Mouse (Mus musculus) olfactory bulb, adult 2 months (tissue): ENCODE measurements around the gene Uqcc3. TPM values are rescaled to one million over a fixed set of nuclear protein-coding genes. Genes with fewer than 3 reads are reported as not detected.
"Not testable (repeated sequence)": the region's sequence is repeated elsewhere in the genome, so short reads cannot be mapped to it uniquely, and the experiment has no call there.

ENCODE experiments used
- H3K27ac ChIP-seq: fragments of 200-500 bp; 2 replicates; pipeline ENCODE4 v1.5.1; 2012; ENCODE audit warnings: low read depth, low read length; ENCODE audit not compliant: insufficient read depth
- H3K4me1 ChIP-seq: fragments of 200-500 bp; 2 replicates; pipeline ENCODE4 v1.6.1; 2012; ENCODE audit warnings: low read length; ENCODE audit not compliant: control insufficient read depth, insufficient read depth
- H3K4me3 ChIP-seq: fragments of 200-500 bp; 2 replicates; pipeline ENCODE4 v1.5.1; 2012; ENCODE audit warnings: mild to moderate bottlenecking, low read depth, low read length, moderate library complexity; ENCODE audit not compliant: insufficient read depth
- CTCF ChIP-seq: fragments of 200-500 bp; IDR thresholded peaks from 2 replicates; pipeline ENCODE4 v1.5.1; 2012; ENCODE audit warnings: low read depth, mild to moderate bottlenecking, low read length, moderate library complexity; ENCODE audit not compliant: insufficient read depth
- POLR2A ChIP-seq: fragments of 200-500 bp; IDR thresholded peaks from 2 replicates; pipeline ENCODE4 v1.6.1; 2012; ENCODE audit warnings: mild to moderate bottlenecking, low read depth, low read length, moderate library complexity; ENCODE audit not compliant: insufficient read depth
- WGBS: fragments of 180-500 bp; shearing (Covaris S2); methylation state at CpG from one replicate; pipeline ENCODE4 v1.1.7; 2018; 5-methylcytosine and 5-hydroxymethylcytosine counted together
- polyA plus RNA-seq: library from polyadenylated mRNA; stranded (reverse); fragments of >200 nt; gene quantifications from 2 replicates; pipeline ENCODE4 v1.2.4, GENCODE M21; 2012; ENCODE audit warnings: low replicate concordance; ENCODE audit not compliant: missing spikeins, insufficient read depth, insufficient read length

Gene Uqcc3
- polyA plus RNA-seq, 1 experiment: not detected

GRCm38 (mm10) chr19:8897865-8898495, 17.3 kb upstream of the Uqcc3 start, which contains the start of gene Ganab:
TSS of gene Ganab (plus strand) at chr19:8898071.
- peak within 1 kb of the TSS; percentile 77 for H3K27ac ChIP-seq
- TF ChIP-seq CTCF: peak; percentile 40; the same call in 1 of the 2 replicates
- TF ChIP-seq POLR2A: peak; percentile 74
- H3K4me1 ChIP-seq: peaks cover 9% of the 10 kb centered on the region
- under 1% methylated on average over 53 of the region's 53 CpGs for WGBS
- peak within 1 kb of the TSS; percentile 83 for H3K4me3 ChIP-seq

GRCm38 (mm10) chr19:8897211-8897864, 16.6 kb upstream of the Uqcc3 start:
- 15% methylated on average over 21 of the region's 21 CpGs for WGBS
- not testable (repeated sequence) for H3K4me1 ChIP-seq
- Histone ChIP-seq H3K4me3 (peak overlapping the region; percentile 83), H3K27ac (0 out of 2 replicates have a peak overlapping the region, but pooled peaks have one; percentile 8)

- H3K4me3 ChIP-seq, H3K4me1 ChIP-seq, H3K27ac ChIP-seq: not testable (repeated sequence)
- WGBS: 92% methylated on average over 5 of the region's 5 CpGs
Observed at GRCm38 (mm10) chr19:8896231-8896630, 15.5 kb upstream of the Uqcc3 start.

- TF ChIP-seq POLR2A (no peak), CTCF (no peak)
- Histone ChIP-seq H3K4me1 (peaks cover 9% of the 10 kb centered on the region), H3K27ac (no peak overlapping the region), H3K4me3 (no peak overlapping the region)
- WGBS: 81% methylated on average over 9 of the region's 9 CpGs
Observed at GRCm38 (mm10) chr19:8895397-8895960, 14.8 kb upstream of the Uqcc3 start.

GRCm38 (mm10) chr19:8892829-8893766, 12.4 kb upstream of the Uqcc3 start, which contains the start of gene Ints5:
TSS of gene Ints5 (plus strand) at chr19:8893005.
- no peak within 1 kb of the TSS for H3K27ac ChIP-seq

GRCm38 (mm10) chr19:8888511-8889385, 8.0 kb upstream of the Uqcc3 start, which contains the start of the genes 1810009A15Rik and Gm49416:
TSS of gene 1810009A15Rik (plus strand) at chr19:8888853.
TSS of gene Gm49416 (plus strand) at chr19:8888926.
- Histone ChIP-seq H3K4me1 (peaks cover 2% of the 10 kb centered on the region; the same call in 1 of the 2 replicates), H3K4me3 (peak within 1 kb of the TSS; percentile 69), H3K27ac (0 out of 2 replicates have a peak within 1 kb of the TSS, but pooled peaks have one; percentile 17)
- under 1% methylated on average over 58 of the region's 58 CpGs for WGBS
- no peak; the same call in 1 of the 2 replicates for TF ChIP-seq POLR2A

More at GRCm38 (mm10) chr19:8892829-8893766, 12.4 kb upstream of the Uqcc3 start, which contains the start of gene Ints5:
- Histone ChIP-seq H3K4me1 (peaks cover 9% of the 10 kb centered on the region), H3K4me3 (peak within 1 kb of the TSS; percentile 93)
- no peak for TF ChIP-seq CTCF
- TF ChIP-seq POLR2A: peak; percentile 91
- under 1% methylated on average over 54 of the region's 54 CpGs for WGBS

- no peak overlapping the region for H3K27ac ChIP-seq
Observed at GRCm38 (mm10) chr19:8887585-8888463, 7.1 kb upstream of the Uqcc3 start.

More at GRCm38 (mm10) chr19:8887585-8888463, 7.1 kb upstream of the Uqcc3 start:
- no peak for TF ChIP-seq POLR2A
- no peak for TF ChIP-seq CTCF
- Histone ChIP-seq H3K4me3 (peak overlapping the region; percentile 69), H3K4me1 (no peaks in the 10 kb centered on the region)
- WGBS: 20% methylated on average over 19 of the region's 19 CpGs
